13 mouse cellular contexts compared by ENCODE assay signal in genomic region chr7:64012268-64012601, GRCm38 (mm10).
A peak's percentile ranks its signal among the peaks of the same experiment; 100 is the strongest.
DNase-seq lines count a peak whose midpoint lies in the region; ATAC-seq lines count a peak whose summit lies in the region.
"Had no signal": no experiment of that assay in that cellular context is flagged by ENCODE, and none has a peak within 500 bp of the region (broad histone marks: within the 10 kb centered on the region; RNA-seq: fewer than 3 reads in every experiment).

No protein-coding gene starts in this region.

- peaks cover 36% of the 10 kb centered on the region for H3K4me1 ChIP-seq in heart, embryonic 10.5 days
- peaks cover 33% of the 10 kb centered on the region for H3K4me1 ChIP-seq in liver, embryonic 16.5 days (ENCODE audit: control insufficient read depth, low read depth, low read length)
- H3K4me1 ChIP-seq in midbrain, embryonic 10.5 days: no peaks in the 10 kb centered on the region
- H3K4me1 ChIP-seq: forebrain, embryonic 12.5 days; limb, embryonic 10.5 days had no signal

- H3K4me3 ChIP-seq in heart, embryonic 10.5 days: no peak overlapping the region
- H3K4me3 ChIP-seq in liver, embryonic 16.5 days (ENCODE audit: low read depth, low read length): no peak overlapping the region
- no peak overlapping the region for H3K4me3 ChIP-seq in midbrain, embryonic 10.5 days
- H3K4me3 ChIP-seq: forebrain, embryonic 12.5 days; limb, embryonic 10.5 days had no signal

- no peak for ATAC-seq in liver, embryonic 16.5 days (ENCODE audit: low read depth)

- H3K4me2 ChIP-seq in liver, embryonic 16.5 days (ENCODE audit: low read depth, low read length): peak overlapping the region; percentile 4; the same call in 1 of the 2 replicates
- H3K4me2 ChIP-seq: forebrain, embryonic 12.5 days had no signal

- H3K27me3 ChIP-seq in heart, embryonic 10.5 days (ENCODE audit: insufficient read depth, poor library complexity, severe bottlenecking): no peaks in the 10 kb centered on the region
- no peaks in the 10 kb centered on the region for H3K27me3 ChIP-seq in liver, embryonic 16.5 days (ENCODE audit: control insufficient read depth, insufficient read depth, low read depth, low read length)
- H3K27me3 ChIP-seq in midbrain, embryonic 10.5 days (ENCODE audit: low read depth, poor library complexity, severe bottlenecking): no peaks in the 10 kb centered on the region
- H3K27me3 ChIP-seq: forebrain, embryonic 12.5 days had no signal

- no peaks in the 10 kb centered on the region for H3K9me3 ChIP-seq in heart, embryonic 10.5 days
- H3K9me3 ChIP-seq in liver, embryonic 16.5 days (replicated peaks; ENCODE audit: control insufficient read depth, low read length): no peaks in the 10 kb centered on the region
- no peaks in the 10 kb centered on the region for H3K9me3 ChIP-seq in midbrain, embryonic 10.5 days (replicated peaks)
- H3K9me3 ChIP-seq: forebrain, embryonic 12.5 days; limb, embryonic 10.5 days had no signal

- peak overlapping the region; percentile 37 for H3K27ac ChIP-seq in heart, embryonic 10.5 days
- peak overlapping the region; percentile 76 for H3K27ac ChIP-seq in liver, embryonic 16.5 days (ENCODE audit: low read length)
- H3K27ac ChIP-seq in midbrain, embryonic 10.5 days (replicated peaks): no peak overlapping the region
- H3K27ac ChIP-seq: forebrain, embryonic 12.5 days; limb, embryonic 10.5 days had no signal

- WGBS in heart, embryonic 10.5 days: 72% methylated on average over 8 of the region's 8 CpGs
- 42% methylated on average over 8 of the region's 8 CpGs for WGBS in liver, embryonic 16.5 days (ENCODE audit: insufficient replicate concordance)
- 89% methylated on average over 8 of the region's 8 CpGs for WGBS in midbrain, embryonic 10.5 days

- no peak for DNase-seq in heart, embryonic 10.5 days (ENCODE audit: low spot score)
- DNase-seq in heart, postnatal 36 days: no peak
- peak; percentile 28 for DNase-seq in thymus, postnatal 4 days
- no peak for DNase-seq in thymus, postnatal 14 days
- no peak for DNase-seq in midbrain, embryonic 10.5 days (ENCODE audit: low spot score)
- DNase-seq in right cerebral cortex, postnatal 36 days (ENCODE audit: low spot score in 2 of 2): no peak
- no peak for DNase-seq in yolk sac, embryonic 10.5 days (ENCODE audit: low spot score)
- DNase-seq: cerebellum, adult 8-10 months; kidney, adult 18-20 months; kidney, postnatal 10 days had no signal

- intact Hi-C loops in heart, postnatal 36 days (cut with DNase I): no loop called here

- no peaks in the 10 kb centered on the region for H3K36me3 ChIP-seq in heart, embryonic 10.5 days
- no peaks in the 10 kb centered on the region for H3K36me3 ChIP-seq in liver, embryonic 16.5 days (ENCODE audit: control insufficient read depth, insufficient read depth)
- H3K36me3 ChIP-seq in midbrain, embryonic 10.5 days: no peaks in the 10 kb centered on the region
- H3K36me3 ChIP-seq: forebrain, embryonic 12.5 days; limb, embryonic 10.5 days had no signal

- no peak overlapping the region for H3K9ac ChIP-seq in liver, embryonic 16.5 days (ENCODE audit: low read depth, low read length)
- H3K9ac ChIP-seq: forebrain, embryonic 12.5 days had no signal
